Mouse (Mus musculus) thymus, adult 2 months (tissue): ENCODE data around the gene Gm20388. TPM values are rescaled to one million over a fixed set of nuclear protein-coding genes. Genes with fewer than 3 reads are reported as not detected.
"Not testable (repeated sequence)": the region's sequence is repeated elsewhere in the genome, so short reads cannot be mapped to it uniquely, and the experiment has no call there.

Experiments used
- DNase-seq: peaks from one replicate; pipeline ENCODE4 v3.0.0; 2021
- H3K27ac ChIP-seq: fragments of 200-500 bp; 2 replicates; pipeline ENCODE4 v1.5.1; 2012; ENCODE audit warnings: low read length, control low read depth; ENCODE audit not compliant: control insufficient read depth, insufficient read depth
- H3K27me3 ChIP-seq: fragments of 200-500 bp; 2 replicates; pipeline ENCODE4 v1.6.1; 2012; ENCODE audit warnings: mild to moderate bottlenecking, low read length, moderate library complexity, mixed read lengths; ENCODE audit not compliant: control insufficient read depth, insufficient read depth
- H3K36me3 ChIP-seq: fragments of 200-500 bp; 2 replicates; pipeline ENCODE4 v1.6.1; 2012; ENCODE audit warnings: mild to moderate bottlenecking, low read length, moderate library complexity; ENCODE audit not compliant: control insufficient read depth, insufficient read depth
- H3K4me1 ChIP-seq: fragments of 200-500 bp; replicated peaks from 2 replicates; pipeline ENCODE4 v1.6.1; 2012; ENCODE audit warnings: low read length; ENCODE audit not compliant: control insufficient read depth, insufficient read depth
- H3K4me3 ChIP-seq: fragments of 200-500 bp; 2 replicates; pipeline ENCODE4 v1.5.1; 2012; ENCODE audit warnings: mild to moderate bottlenecking, low read length, control low read depth, moderate library complexity; ENCODE audit not compliant: control insufficient read depth, insufficient read depth
- CTCF ChIP-seq: fragments of 200-500 bp; IDR thresholded peaks from 2 replicates; pipeline ENCODE4 v1.5.1; 2012; ENCODE audit warnings: mild to moderate bottlenecking, control low read depth, low read length, moderate library complexity, borderline replicate concordance; ENCODE audit not compliant: control insufficient read depth, poor library complexity, insufficient read depth; ENCODE audit errors: extremely low read depth
- POLR2A ChIP-seq: fragments of 200-500 bp; IDR thresholded peaks from 2 replicates; pipeline ENCODE4 v1.6.1; 2012; ENCODE audit warnings: mild to moderate bottlenecking, low read length, control low read depth, moderate library complexity; ENCODE audit not compliant: control insufficient read depth, poor library complexity, insufficient read depth; ENCODE audit errors: extremely low read depth
- WGBS: fragments of 180-500 bp; shearing (Covaris S2); methylation state at CpG from one replicate; pipeline ENCODE4 v1.1.7; 2018; 5-methylcytosine and 5-hydroxymethylcytosine counted together
- polyA plus RNA-seq: library from polyadenylated mRNA; depleted of rRNA; stranded (reverse); fragments of >200 nt; gene quantifications from 2 replicates; pipeline ENCODE4 v1.2.3, GENCODE M21; 2012

Gene Gm20388
- polyA plus RNA-seq, 1 experiment, result 103 TPM

- Histone ChIP-seq H3K27me3 (no peaks in the 10 kb centered on the region; the same call in 1 of the 2 replicates), H3K4me3 (no peak overlapping the region), H3K4me1 (no peaks in the 10 kb centered on the region), H3K36me3 (no peaks in the 10 kb centered on the region), H3K27ac (no peak overlapping the region)
- WGBS, result 69% methylated on average over 18 of the region's 18 CpGs
- no peak for DNase-seq
- no peak for TF ChIP-seq CTCF
- no peak for TF ChIP-seq POLR2A
These were observed 1751.2 kb downstream of the Gm20388 start for GRCm38 (mm10) chr8:121661631-121662357.

- no peak for TF ChIP-seq CTCF
- TF ChIP-seq POLR2A, result no peak
- H3K36me3 ChIP-seq, result no peaks in the 10 kb centered on the region
- H3K4me3 ChIP-seq, result no peak overlapping the region
- no peaks in the 10 kb centered on the region; the same call in 1 of the 2 replicates for H3K27me3 ChIP-seq
- 96% methylated on average over 12 of the region's 12 CpGs for WGBS
- no peaks in the 10 kb centered on the region for H3K4me1 ChIP-seq
- H3K27ac ChIP-seq, result no peak overlapping the region
- no peak for DNase-seq
These were observed 1752.5 kb downstream of the Gm20388 start for GRCm38 (mm10) chr8:121663101-121663500.

GRCm38 (mm10) chr8:121665329-121665728, 1754.7 kb downstream of the Gm20388 start:
- no peak overlapping the region for H3K27ac ChIP-seq
- H3K36me3 ChIP-seq, result no peaks in the 10 kb centered on the region
- no peaks in the 10 kb centered on the region for H3K4me1 ChIP-seq
- no peak overlapping the region for H3K4me3 ChIP-seq
- TF ChIP-seq POLR2A, result no peak
- no peak for TF ChIP-seq CTCF
- no peak for DNase-seq
- WGBS, result 2% methylated on average over 16 of the region's 16 CpGs
- no peaks in the 10 kb centered on the region; the same call in 1 of the 2 replicates for H3K27me3 ChIP-seq

GRCm38 (mm10) chr8:121667936-121668500, 1757.4 kb downstream of the Gm20388 start:
- 73% methylated on average over 9 of the region's 9 CpGs for WGBS
- not testable (repeated sequence) for DNase-seq, H3K4me3 ChIP-seq, H3K27me3 ChIP-seq, H3K36me3 ChIP-seq, H3K4me1 ChIP-seq, H3K27ac ChIP-seq

- Histone ChIP-seq H3K36me3 (no peaks in the 10 kb centered on the region), H3K27ac (no peak overlapping the region), H3K4me1 (no peaks in the 10 kb centered on the region), H3K4me3 (no peak overlapping the region), H3K27me3 (no peaks in the 10 kb centered on the region; the same call in 1 of the 2 replicates)
- TF ChIP-seq POLR2A (no peak), CTCF (no peak)
- DNase-seq, result no peak
- 19% methylated on average over 6 of the region's 6 CpGs for WGBS
These were observed 1757.9 kb downstream of the Gm20388 start for GRCm38 (mm10) chr8:121668553-121668952.

GRCm38 (mm10) chr8:121669208-121669607, 1758.6 kb downstream of the Gm20388 start:
- Histone ChIP-seq H3K4me1 (no peaks in the 10 kb centered on the region), H3K27ac (no peak overlapping the region), H3K4me3 (no peak overlapping the region), H3K36me3 (no peaks in the 10 kb centered on the region), H3K27me3 (no peaks in the 10 kb centered on the region; the same call in 1 of the 2 replicates)
- 17% methylated on average over 8 of the region's 8 CpGs for WGBS
- no peak for DNase-seq
- TF ChIP-seq POLR2A (no peak), CTCF (no peak)
